Mouse (Mus musculus) urinary bladder, adult 2 months (tissue): ENCODE data around the gene Srpk2. TPM values are rescaled to one million over a fixed set of nuclear protein-coding genes. Genes with fewer than 3 reads are reported as not detected.
"Not testable (repeated sequence)": the region's sequence is repeated elsewhere in the genome, so short reads cannot be mapped to it uniquely, and the experiment has no call there.

Experiments used
- DNase-seq: peaks from one replicate; pipeline ENCODE4 v3.0.0; 2022; ENCODE audit warnings: low spot score
- polyA plus RNA-seq: library from polyadenylated mRNA; depleted of rRNA; stranded (reverse); fragments of >200 nt; gene quantifications from 2 replicates; pipeline ENCODE4 v1.2.3, GENCODE M21; 2012

Srpk2 gene
- polyA plus RNA-seq, 1 experiment: 27.4 TPM

DNA sequence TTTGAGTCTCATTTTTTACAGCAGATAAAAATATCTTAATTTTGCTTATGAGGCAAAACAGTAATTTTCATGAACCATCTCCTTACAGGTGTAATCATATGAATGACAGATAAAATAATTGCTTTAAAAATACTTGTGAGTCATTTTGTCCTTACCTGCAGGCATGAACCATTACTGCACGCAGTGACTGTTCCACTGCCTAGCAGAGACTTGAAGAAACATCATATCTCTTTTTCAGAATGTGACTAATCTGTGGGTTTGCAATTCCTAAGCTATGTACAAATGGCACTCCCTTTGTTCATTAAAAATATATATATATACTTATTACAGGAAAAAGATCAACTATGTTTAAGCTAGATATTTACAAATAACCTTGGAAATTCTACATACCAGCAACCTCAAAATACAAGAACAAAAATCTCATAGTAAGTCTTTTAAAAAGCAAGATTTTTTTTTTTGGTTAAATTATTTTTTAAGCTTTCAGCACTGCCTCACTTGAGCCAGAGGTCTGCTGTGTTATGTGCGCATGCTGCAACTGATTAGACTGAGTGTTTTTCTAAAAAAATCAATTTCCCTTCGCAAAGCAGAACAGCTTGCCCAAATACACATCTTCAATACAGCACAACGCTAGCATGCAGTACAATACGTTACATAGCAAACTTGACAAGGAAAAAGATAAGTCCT is 68.7 kb downstream of the Srpk2 start:
- DNase-seq: no peak

DNA sequence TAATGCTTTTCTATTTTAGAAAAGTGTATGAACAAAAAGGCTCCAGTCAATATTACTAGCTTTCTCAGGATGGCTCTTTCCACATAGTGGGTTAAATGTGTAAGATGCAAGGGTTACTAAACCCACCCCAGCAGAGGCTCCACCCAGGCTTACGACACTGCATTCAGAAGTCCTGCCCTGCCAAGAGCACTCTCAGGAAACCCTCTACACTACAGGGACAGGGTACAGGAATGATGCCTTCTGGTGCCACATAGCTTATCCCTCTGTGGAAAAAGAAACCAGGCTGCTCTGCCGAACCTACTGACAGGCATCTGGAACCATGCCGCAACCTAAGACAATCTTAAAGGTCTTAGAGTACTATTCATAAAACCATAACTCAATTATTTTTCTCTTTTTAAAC is 71.6 kb downstream of the Srpk2 start:
- no peak for DNase-seq

DNA sequence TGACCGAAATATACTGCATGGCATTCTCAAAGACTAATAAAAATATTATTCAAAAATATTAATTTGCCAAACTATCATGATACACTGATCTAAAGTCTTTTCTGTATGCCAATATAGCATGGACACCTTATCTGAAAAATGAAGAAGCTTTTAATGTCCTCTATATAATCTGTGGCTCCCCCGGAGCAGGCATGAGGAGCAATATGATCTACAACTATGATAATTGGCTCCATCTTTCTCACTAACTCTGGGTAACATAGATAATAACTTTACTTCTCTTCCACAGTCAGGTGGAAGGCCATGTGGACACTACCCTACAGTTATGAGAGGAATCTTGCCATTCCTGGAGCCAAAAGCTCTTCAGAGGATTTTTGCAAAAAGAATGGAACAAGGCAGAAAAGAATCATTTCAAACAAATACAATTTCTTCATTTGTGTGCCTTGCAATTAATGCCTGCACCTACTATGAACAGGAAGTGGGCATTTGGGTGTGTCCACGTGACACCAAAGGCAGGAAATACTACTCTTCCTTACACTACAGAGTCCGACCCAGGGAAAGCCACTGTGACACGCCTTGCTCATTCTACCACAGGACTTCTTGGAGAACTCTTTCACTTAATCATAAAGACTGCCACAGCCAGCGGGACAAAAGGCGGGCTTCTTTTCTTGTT is 80.2 kb downstream of the Srpk2 start:
- no peak for DNase-seq

DNA sequence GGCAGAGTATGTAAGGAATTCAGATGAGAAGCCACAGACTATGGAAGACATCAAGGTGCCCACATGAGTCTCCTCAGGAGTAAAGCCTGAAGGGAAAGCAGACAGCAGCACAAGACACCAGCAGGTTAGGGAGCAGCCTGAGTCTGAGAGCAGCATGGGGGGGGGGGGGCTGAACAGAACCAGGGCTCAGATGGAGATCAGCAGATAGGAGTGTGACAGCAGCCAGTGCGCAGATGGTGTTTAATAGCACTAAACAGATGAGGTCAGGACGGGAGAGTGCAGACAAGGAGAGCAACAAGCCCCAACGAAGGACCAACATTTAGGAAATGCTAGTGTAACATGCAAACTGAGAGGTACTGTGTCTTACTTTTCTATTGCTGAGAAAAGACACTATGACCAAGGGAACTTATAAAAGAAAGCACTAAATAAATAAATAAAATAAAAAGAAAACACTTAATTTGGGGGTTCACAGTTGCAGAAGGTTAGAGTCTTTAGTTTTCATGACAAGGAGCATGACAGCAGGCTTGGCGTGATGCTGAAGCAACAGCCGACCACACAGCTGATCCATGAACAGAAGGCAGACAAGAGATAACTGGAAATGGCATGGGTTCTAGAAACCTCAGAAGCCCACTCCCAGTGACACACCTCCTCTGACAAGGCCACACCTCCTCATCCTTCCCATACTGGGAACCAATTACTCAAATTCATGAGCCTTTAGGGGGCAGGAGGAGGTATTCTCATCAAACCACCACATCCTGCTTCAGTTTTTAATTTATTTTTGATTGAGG is 84.5 kb downstream of the Srpk2 start:
- DNase-seq: no peak

DNA sequence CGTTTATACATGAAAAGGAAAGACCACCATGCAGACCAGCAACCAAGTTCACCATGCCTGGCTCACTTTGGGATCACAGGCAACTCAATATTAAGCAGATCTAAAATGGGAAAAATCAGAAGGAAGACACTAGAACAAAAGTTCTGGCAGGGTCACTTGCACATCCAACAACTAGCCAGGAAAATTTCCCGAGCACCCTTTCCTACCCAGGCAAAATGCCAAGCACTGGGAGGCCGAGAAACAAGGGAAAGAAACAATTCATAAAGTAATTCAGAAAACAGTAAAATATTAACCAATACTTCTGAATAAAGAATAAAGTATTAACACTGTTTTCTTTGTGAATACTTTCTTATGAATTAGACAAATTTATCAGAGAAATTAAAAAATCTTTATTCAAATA is 85.2 kb downstream of the Srpk2 start:
- no peak for DNase-seq

DNA sequence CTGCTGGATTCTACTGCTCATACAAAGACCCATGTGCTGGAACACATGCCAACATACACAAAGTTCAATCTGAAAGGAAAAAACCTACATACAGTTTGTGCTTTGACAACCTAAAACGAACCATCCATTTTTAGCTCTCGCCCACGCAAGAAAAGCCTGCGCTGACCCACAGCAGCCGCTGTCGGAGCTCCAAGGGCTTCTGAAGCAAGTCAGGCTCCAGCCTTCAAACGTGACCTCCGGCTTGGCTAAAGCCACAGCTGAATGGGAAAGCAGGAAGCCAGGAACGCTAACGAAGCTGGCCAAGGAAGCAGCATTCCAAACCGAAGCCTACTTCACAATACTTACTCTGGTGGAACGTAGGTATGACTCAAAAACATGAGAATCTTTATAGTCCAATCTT is 85.9 kb downstream of the Srpk2 start:
- DNase-seq: no peak

DNA sequence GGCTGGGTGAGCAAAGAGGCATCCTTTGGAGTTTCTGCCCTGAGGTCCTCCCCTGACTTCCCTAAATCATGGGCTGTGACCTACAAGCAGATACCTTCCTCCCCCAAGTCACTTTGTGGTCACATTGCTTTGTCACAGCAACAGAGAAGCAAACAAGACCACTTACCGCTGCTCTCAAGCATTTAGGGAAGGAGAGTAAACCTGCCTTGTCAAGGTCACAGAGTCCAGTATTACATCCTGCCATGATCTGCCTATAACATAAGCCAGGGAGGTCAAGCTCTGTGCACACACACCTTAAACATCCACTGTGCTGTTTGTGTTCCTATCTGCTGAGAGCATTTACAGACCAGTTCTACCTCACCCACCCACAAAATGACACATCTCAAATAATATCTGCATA is 86.4 kb downstream of the Srpk2 start:
- DNase-seq: no peak

DNA sequence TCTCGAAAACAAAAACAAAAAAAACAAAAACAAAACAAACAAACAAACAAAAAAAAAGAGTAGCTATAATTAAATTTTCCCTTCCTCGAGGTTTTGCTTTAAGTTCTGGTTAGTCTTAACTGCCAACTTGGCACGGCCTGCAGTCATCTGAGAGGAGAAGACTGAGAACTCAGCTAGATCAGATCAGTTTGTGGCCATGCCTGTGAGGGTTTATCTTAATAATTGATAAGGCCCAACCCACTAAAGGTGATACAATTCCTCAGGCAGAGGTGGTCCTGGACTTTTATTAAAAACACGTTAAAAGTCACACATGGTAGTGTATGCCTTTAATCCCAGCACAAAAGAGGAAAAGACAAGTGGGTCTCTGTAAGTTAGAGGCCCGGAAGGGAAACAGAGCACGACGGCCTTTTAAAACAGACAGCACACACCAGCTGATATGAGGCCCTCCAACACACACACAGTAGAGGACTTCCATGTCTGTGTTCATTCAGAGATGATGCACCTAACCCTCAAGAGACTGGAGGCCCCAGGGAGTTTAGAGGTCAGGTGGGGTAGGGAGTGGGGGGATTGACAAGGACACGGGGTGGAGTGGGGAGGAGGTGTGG is 87.1 kb downstream of the Srpk2 start:
- DNase-seq: no peak

DNA sequence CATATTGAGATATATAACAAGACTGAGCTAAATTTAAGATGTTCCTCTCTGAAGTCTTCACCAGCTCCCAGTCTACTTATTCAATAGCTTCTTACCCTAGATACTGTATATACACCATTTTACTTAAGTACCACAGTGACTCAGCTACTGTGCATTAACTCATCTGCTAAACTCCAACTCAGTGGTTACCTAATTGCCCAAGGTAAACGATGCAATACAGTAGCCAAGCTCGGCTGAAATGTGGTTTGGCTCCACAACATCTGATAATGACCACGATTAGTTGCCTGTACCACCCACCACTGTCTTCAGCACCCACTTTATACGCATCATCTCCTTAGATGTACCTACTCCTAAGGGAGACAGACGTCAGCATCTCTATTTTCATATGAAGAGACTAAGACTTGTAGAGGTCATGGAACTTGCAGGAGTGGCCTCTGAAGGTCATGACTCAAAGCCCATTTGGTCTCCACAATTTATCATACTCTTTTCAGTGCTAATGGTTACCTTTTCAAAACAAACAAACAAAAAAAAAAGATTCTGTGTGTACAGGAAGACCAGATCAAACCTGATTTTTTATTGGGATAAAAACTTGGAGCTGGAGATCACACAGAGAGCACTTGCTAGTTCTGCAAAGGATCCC is 88.0 kb downstream of the Srpk2 start:
- no peak for DNase-seq

DNA sequence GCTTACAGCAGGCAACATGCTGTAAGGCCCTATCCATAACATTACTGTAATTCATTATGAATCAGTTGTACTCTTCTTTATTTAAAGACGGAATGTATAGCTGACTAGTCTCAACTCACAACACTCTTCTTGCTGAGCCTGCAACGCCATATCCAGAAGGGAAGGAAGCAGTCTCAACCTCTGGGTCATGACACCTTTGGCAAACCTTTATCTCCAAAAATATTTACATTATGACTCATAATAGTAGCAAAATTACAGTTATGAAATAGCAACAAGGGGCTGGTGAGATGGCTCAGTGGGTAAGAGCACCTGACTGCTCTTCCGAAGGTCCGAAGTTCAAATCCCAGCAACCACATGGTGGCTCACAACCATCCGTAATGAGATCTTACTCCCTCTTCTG is 94.1 kb downstream of the Srpk2 start:
- not testable (repeated sequence) for DNase-seq

DNA sequence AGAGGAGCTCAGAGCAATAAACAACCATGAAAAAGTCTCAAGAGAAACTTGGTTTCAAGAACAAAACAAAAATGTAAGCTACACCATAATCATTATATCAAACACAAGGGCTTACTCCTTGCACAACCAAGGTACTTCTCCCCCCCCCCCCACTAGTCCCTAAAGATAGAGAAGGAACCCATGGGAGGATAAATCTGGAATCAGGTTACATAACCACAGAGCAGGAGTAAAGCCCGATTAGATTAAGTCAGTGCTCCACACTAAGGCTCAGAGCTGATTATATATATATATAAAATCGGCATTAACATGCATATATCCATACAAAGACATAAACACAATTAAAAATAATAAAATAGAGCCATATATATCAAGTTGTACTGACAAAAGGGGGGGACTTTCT is 96.8 kb downstream of the Srpk2 start:
- no peak for DNase-seq

DNA sequence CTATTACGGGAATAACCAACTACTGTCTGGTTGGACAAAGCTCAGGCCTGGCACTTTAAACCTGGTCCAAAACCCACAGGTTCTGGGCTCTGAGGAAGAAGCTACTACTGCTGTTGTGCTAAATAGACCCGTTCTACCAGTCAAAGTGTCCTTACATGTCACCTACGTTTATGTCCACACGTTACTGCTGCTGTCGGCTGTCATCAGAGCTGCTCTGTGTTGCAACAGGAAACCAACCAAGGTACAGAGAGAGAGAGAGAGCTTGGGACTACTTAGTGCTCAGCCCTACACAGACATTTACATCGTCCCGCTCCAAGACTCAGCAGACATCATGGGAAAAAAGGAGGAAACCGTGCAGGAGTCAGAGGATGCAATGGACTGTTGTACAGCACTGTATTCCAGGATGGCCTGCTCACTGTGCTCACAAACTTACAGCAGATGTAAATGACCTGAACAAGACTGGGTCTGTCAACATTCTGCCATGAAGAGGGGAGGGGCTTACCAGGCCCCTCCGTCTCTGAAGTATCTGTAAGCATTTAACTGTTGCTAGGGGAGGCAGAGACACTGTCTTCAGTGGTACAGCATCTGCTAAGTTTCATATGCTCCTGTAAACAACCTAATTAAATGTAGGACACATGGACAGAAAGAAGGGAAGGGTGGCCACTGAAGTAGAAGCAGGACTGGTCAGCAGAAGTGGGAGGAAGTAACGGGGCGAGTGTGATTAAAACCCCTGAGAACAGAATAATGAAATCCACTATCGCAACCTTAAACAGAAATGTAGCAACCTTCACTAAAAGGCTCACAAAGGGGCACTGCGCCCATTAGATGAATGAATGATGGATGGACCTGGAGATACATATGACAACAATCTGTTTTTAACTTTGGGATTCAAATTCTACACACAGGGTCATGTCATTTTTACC is 97.6 kb downstream of the Srpk2 start:
- no peak for DNase-seq

DNA sequence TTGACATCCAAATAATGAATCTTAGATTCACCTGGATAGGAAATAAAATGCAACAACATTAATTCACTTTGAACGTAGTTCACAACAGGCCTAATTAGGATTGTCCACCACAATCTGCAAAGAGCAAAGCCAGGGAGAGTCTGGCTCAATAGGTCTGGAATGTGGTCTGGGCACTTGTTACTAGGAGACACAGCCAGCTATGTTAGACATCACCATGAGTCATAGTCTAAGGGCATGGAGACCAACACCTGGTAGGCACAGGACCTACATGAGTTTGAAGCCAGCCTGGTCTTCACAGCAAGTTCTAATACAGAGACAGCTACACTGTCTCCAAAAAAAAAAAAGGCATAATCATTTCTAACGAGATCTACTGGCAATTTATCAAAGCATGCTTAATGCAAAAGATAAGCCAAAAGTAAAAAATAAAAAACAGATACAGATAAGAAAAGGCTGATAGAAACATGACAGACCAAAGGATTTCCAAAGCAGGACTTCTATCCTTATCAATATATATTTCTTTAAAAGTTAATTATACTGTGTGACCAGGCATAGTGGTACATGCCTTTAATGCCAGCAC is 102.8 kb downstream of the Srpk2 start:
- no peak for DNase-seq

DNA sequence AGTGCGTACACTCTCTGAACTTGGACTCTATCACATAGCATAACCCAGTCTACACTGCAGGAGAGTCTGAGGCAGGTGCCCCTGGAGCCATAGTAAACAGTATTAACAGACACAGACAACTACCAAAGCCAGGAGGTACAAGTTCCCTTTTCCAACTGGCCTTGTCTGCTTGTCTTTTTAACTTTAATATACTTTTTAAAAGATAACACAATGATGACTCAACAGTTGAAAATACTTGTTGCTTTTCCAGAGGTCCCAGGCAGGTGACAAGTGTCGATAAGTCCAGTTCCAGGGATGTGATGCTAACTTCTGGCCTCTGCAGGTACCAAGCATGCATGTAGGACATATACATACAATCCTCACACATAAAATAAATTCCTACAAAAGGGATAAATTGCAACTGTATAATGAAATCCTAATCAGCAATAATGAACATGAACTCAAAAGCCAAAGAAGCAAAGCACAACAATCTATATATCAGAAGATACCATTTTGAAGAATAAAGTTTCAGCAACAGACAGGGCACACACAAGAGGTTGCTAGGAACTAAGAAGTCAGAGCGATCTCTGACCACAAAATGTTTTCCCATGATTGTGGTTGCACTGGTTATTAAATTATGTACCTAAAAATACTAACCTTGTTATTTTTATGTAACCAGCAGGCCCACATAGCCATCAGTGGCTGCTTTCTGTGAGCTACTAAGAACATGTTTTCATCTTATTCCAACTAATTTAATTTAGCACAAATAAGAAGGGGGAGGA is 105.1 kb downstream of the Srpk2 start:
- no peak for DNase-seq

DNA sequence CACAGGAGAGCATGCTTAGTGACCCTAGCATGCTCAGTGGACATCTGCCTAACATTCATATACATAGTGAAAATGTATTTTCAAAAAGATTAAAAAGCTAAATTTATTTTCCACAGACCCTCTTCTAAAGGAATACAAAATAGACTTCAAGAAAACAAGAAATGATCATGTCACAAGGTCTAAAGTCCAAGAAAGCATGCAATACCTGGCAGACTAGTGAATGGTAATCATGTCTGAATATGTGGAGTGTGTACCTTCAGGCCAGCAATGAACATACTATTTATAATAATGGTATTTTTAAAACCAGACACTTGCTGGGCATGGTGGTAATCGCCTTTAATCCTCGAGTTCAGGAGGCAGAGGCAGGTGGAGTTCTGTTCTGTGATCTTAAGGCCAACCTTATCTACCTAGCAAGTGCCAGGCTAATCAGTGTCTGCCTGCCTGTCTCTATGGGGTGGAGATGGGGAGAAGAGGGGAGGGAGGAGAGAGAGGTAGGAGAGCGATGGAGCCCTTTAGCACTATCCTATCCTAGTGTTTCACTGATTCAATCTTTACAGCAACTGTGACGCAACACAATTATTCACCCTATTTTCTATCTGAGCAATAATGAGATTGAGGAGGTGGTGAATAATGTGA is 106.0 kb downstream of the Srpk2 start:
- no peak for DNase-seq

DNA sequence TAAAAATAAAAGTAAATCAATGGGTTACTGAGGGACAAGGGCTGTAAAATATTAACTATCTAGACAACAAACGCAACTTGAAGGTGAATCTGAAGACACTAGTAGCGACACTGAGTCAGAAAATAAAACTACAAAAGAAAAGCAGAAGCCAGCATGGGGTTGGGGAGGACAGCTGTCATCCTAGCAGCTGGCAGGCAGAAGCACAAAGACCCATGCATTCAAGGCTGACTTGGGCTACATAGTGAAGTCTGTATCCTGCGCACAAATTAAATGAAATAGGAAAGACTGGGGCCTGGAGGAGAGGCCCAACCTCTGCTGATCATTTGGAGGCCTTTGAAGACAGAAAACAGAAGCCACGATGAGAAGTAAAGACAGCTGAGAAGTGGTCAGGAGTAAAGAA is 106.6 kb downstream of the Srpk2 start:
- DNase-seq: no peak

DNA sequence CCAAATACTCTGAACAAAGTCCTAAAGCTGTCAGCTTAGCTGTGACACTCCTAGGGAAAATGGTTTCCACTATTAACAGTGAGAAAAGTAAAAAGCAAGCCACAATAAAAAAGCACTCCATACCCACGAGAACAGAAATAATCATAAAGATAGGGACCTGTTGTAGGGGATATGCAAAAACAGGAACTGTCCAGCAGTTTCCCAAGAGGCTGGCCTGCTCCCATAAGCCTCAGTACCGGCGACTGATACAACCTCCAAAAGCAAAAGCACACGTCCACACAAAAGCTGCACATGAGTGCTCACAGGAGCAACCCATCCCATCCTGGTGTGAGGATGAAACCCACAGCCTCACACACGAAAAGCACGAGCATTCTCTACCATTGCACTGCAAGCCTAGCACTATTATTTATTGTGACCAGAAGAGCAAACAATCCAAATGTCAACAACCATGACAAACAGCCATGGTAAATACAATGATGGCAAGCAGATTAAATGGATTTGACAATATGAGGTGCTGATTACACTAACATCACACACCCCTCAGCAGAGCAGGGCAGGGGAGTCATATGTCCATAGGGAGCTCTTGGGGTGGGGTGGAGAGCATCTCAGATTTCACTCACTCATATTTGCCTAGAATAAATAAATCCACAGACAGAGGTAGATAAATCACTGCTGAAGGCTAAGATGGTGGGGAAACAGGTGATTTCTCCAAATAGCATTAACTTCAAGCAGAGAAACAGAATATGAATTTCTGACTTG is 107.9 kb downstream of the Srpk2 start:
- no peak for DNase-seq

DNA sequence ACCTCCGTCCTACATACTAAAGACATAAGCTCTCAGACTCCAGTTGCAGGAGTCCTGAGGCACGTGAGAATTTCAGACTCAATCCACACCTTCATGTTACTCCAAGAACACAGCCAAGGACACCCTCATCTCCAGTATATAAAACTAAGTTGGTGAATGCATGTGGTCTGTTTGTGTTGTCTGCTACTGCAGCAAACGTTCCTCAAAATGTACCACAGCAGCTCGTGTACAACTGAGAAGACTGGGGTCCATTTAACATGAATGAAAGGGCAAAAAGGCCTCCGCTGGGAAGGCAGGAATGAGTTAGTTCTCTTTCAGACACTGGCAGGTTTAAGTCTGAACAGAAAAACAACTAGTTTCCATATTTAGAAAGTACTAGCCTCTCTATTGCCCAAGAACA is 110.5 kb downstream of the Srpk2 start:
- DNase-seq: no peak

DNA sequence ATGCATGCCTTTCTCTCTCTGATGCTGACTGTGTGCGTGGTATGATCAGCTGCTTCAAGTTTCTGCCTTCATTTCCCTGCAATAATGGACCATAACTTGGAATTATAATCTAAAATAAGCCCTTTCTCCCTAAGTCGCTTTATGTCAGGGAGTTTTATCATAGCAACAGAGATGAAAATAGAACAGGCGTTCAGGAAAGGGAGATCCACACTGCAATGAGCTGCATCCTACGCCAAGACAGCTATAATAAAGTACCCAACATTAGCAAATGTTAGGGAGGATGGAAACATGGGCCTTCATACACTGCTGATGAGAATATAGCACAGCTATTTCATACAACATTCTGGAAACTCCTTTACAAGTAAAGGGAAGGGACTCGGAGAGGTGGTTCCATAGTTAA is 116.2 kb downstream of the Srpk2 start:
- DNase-seq: no peak
